Mouse (Mus musculus): ENCODE results near the gene Pcyt1a.

GRCm38 (mm10) chr16:32516006-32516962 lies 85.6 kb downstream of the Pcyt1a start:
- TF ChIP-seq CTCF (IDR thresholded peaks at IDR 0.05; ENCODE audit: low read depth, low read length) (no peak), GATA1 (IDR thresholded peaks at IDR 0.05; ENCODE audit: borderline replicate concordance, low read length) (no peak), TAL1 (conservative IDR thresholded peaks at IDR 0.05; ENCODE audit: low read depth, low read length) (no peak)

Measured in G1E (cell line).